Mouse (Mus musculus) heart, adult 18-20 months (tissue): ENCODE measurements around the gene Gm10203. TPM values are rescaled to one million over a fixed set of nuclear protein-coding genes. Genes with fewer than 3 reads are reported as not detected.

Experiments used
- total RNA-seq, 2 experiments: library from RNA; stranded (reverse); gene quantifications; 2 replicates each; pipeline ENCODE4 v1.2.3; 2021

The Gm10203 gene
- total RNA-seq, 2 experiments from 2014 or later, result not detected

Other genes starting within 250 kb of the Gm10203 start
- gene Caprin2, start 233.9 kb upstream of the Gm10203 start, total RNA-seq, result 1 to 10 TPM; 3.5 to 5.2 TPM
- 1 to 10 TPM; 3.3 to 4.6 TPM for gene Sinhcaf, start 183.7 kb upstream of the Gm10203 start, total RNA-seq
- 10 to 100 TPM; 15.9 to 16.1 TPM for gene Dennd5b, start 28.5 kb upstream of the Gm10203 start, total RNA-seq
- 10 to 100 TPM; 21.6 to 27.4 TPM for gene Etfbkmt, start 9.7 kb downstream of the Gm10203 start, total RNA-seq
- gene Amn1, start 58.5 kb downstream of the Gm10203 start, total RNA-seq, result 10 to 100 TPM; 19.3 to 20.1 TPM
- 10 to 100 TPM; 32.5 to 40.2 TPM for gene Resf1, start 179.2 kb downstream of the Gm10203 start, total RNA-seq